Mouse (Mus musculus): ENCODE data around the gene 2010005H15Rik.
"Not testable (repeated sequence)": the region's sequence is repeated elsewhere in the genome, so short reads cannot be mapped to it uniquely, and the experiment has no call there.

Gene 2010005H15Rik

GRCm38 (mm10) chr16:36221168-36221567 lies at the start of gene 2010005H15Rik:
2010005H15Rik (plus strand) TSS chr16:36221468.
- DNase-seq (ENCODE audit: low spot score in 2 of 2) = not testable (repeated sequence)

DNA sequence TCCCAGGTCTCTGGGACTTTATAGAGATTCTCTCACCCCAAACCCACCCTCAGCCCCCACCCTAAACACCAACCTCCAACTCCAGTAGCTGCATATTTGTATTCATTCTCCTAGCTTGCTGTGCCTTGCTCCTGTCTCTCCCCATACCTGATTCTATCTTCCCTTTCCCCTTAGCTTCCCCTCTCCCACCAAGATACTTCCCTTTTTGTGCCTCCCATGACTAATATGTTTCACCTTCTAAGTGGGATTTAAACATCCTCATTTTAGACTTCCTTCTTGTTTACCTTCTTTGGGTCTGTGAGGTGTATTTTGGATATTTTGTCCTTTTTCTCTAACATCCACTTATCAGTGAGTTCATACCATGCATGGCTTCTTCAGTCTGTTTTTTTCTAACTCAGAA lies 45.2 kb upstream of the 2010005H15Rik start:
- no peak for DNase-seq (ENCODE audit: low spot score in 2 of 2)

DNA sequence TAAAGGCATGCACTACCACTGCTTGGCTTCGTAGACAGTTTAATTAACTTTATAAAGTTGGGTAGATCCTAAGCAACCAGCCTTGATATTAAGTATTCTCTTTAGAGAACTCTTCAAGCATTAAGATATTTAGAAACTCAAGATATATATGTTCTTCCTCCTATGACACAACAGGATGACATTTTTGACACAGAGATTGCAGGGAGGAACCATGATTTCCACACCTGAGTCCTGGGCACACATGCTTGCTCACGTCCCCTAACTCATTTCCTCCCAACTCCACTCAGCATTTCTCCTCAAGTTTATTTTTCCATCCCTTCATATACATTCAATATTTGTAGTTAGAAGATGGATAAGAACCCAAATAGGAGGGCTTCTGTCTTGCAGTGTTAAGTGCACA lies 41.4 kb upstream of the 2010005H15Rik start:
- no peak for DNase-seq (ENCODE audit: low spot score in 2 of 2)

- not testable (repeated sequence) for DNase-seq (ENCODE audit: low spot score in 2 of 2)
Measured at GRCm38 (mm10) chr16:36183912-36184311, 37.4 kb upstream of the 2010005H15Rik start, which contains the start of gene Gm5483. Gm5483 (plus strand) TSS chr16:36184212.

- DNase-seq (ENCODE audit: low spot score in 2 of 2) = no peak
Measured at GRCm38 (mm10) chr16:36199226-36199625, 22.0 kb upstream of the 2010005H15Rik start.

DNA sequence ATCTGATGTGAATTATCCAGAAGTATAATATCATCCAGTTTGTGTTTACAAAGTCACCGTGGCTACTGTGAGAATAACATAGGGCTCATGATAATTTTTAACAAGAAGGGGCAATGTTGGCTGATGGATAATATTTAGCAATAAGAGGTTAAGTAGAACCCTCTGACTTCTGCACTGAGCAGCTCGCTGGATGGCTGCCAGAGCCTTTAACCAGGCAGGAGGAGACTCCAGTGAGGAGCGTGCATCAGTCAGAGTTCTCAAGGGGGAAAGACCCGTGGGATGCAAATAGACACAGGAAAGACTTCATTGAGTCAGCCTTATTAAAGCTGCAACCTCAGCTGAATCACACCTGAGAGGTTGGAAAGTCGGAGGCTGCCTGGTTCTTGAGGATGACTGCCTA lies 17.4 kb upstream of the 2010005H15Rik start:
- no peak for DNase-seq (ENCODE audit: low spot score in 2 of 2)

GRCm38 (mm10) chr16:36205684-36206083 lies 15.6 kb upstream of the 2010005H15Rik start:
- not testable (repeated sequence) for DNase-seq (ENCODE audit: low spot score in 2 of 2)

GRCm38 (mm10) chr16:36209967-36210453 lies 11.3 kb upstream of the 2010005H15Rik start, which contains the start of gene Gm5416:
Gm5416 (plus strand) TSS chr16:36210403.
- DNase-seq (ENCODE audit: low spot score in 2 of 2) = no peak

- not testable (repeated sequence) for DNase-seq (ENCODE audit: low spot score in 2 of 2)
Measured at GRCm38 (mm10) chr16:36260585-36260984, 39.3 kb downstream of the 2010005H15Rik start.

GRCm38 (mm10) chr16:36276796-36277195 lies 55.5 kb downstream of the 2010005H15Rik start, which contains the start of gene Stfa1:
Stfa1 (plus strand) TSS chr16:36276951.
- not testable (repeated sequence) for DNase-seq (ENCODE audit: low spot score in 2 of 2)

DNA sequence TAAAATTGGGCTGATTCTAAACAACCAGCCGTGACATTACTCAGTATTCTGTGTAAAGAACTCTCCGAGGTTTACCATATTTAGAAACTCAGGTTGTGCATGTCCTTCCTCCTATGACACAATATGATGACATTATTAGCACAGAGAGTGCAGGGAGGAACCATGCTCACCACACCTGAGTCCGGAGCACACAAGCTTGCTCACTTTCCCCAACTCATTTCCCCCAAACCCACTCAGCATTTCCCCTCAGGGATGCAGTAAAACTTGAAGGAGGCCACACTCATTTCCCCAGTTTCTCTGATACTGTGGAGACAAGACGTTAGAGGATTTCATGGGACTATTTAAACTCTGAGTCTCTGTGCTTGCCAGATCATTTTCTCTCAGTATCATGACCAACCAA lies 67.9 kb downstream of the 2010005H15Rik start:
- DNase-seq (ENCODE audit: low spot score in 2 of 2) = no peak

All from right cerebral cortex, postnatal 10 days (tissue).